Comparison of ENCODE assay signal across 21 mouse cellular contexts in the genomic region with DNA sequence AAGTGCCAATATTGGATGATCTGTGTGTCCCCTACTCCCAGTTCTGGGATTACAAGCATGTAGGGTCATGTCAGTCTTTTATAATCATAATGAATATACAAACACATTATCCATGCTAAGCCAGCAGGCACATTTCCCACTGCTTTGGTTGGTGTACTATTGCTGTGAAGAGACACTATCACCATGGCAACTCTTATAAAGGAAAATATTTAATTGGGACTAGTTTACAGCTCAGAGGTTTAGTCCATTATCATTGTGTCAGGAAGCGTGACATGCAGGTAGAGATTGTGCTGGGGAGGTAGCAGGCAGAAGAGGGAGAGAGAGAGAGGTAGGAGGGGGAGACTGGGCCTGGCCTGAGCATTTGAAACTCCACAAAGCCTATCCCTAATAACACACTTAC. TPM values are rescaled to one million over a fixed set of nuclear protein-coding genes. Genes with fewer than 3 reads are reported as not detected.
"Had no signal": no experiment of that assay in that cellular context is flagged by ENCODE, and none has a peak within 500 bp of the region (broad histone marks: within the 10 kb centered on the region; RNA-seq: fewer than 3 reads in every experiment).

No protein-coding gene starts in this region.

- H3K4me1 ChIP-seq: kidney, embryonic 15.5 days; limb, embryonic 12.5 days; liver, embryonic 13.5 days; lung, embryonic 15.5 days; megakaryocyte, embryonic 14.5 days; neural tube, embryonic 12.5 days had no signal

- H3K27me3 ChIP-seq: kidney, embryonic 15.5 days; limb, embryonic 12.5 days; liver, embryonic 13.5 days; lung, embryonic 15.5 days; megakaryocyte, embryonic 14.5 days; neural tube, embryonic 12.5 days had no signal

- H3K4me3 ChIP-seq: kidney, embryonic 15.5 days; left cerebral cortex, adult 2 months; limb, embryonic 12.5 days; liver, embryonic 13.5 days; lung, embryonic 15.5 days; megakaryocyte, embryonic 14.5 days; myocyte; neural tube, embryonic 12.5 days had no signal

- DNase-seq: kidney, postnatal 25 days; liver; liver, embryonic 13.5 days; liver, postnatal 0 days; lung, postnatal 14 days; retina, postnatal 1 day; right cerebral cortex, postnatal 4 days; spleen, adult 18-20 months; thymus, adult 18-20 months; thymus, postnatal 14 days had no signal

- H3K36me3 ChIP-seq: kidney, embryonic 15.5 days; limb, embryonic 12.5 days; liver, embryonic 13.5 days; lung, embryonic 15.5 days; neural tube, embryonic 12.5 days had no signal

- ATAC-seq: liver, postnatal 0 days had no signal

- H3K9me3 ChIP-seq: kidney, embryonic 15.5 days; limb, embryonic 12.5 days; liver, embryonic 13.5 days; lung, embryonic 15.5 days; megakaryocyte, embryonic 14.5 days had no signal

- H3K27ac ChIP-seq: kidney, embryonic 15.5 days; left cerebral cortex, adult 2 months; limb, embryonic 12.5 days; liver, embryonic 13.5 days; lung, embryonic 15.5 days; macrophage; neural tube, embryonic 12.5 days had no signal

- H3K4me2 ChIP-seq: kidney, embryonic 15.5 days; limb, embryonic 12.5 days; liver, embryonic 13.5 days; lung, embryonic 15.5 days; neural tube, embryonic 12.5 days had no signal

- H3K9ac ChIP-seq: kidney, embryonic 15.5 days; limb, embryonic 12.5 days; liver, embryonic 13.5 days; liver, postnatal 0 days; lung, embryonic 15.5 days; neural tube, embryonic 12.5 days had no signal

RNA-seq across cellular contexts. Expression of a gene that starts 17.2 kb away (rescaled TPM):
- total RNA-seq: layer of hippocampus, postnatal 25 days; left cerebral cortex, adult 2 months; left cerebral cortex, postnatal 25 days had no signal
- polyA plus RNA-seq: kidney, embryonic 15.5 days; limb, embryonic 12.5 days; liver, embryonic 13.5 days; liver, postnatal 0 days; lung, embryonic 15.5 days; macrophage; myocyte; neural tube, embryonic 12.5 days; stomach, embryonic 14.5 days had no signal

RNA-seq across cellular contexts. Expression of a gene that starts 29.5 kb away (rescaled TPM):
- total RNA-seq: layer of hippocampus, postnatal 25 days; left cerebral cortex, adult 2 months; left cerebral cortex, postnatal 25 days had no signal
- polyA plus RNA-seq: kidney, embryonic 15.5 days; limb, embryonic 12.5 days; liver, embryonic 13.5 days; liver, postnatal 0 days; lung, embryonic 15.5 days; macrophage; myocyte; neural tube, embryonic 12.5 days; stomach, embryonic 14.5 days had no signal

RNA-seq across cellular contexts. Expression of a gene that starts 39.7 kb away (rescaled TPM):
- total RNA-seq: layer of hippocampus, postnatal 25 days; left cerebral cortex, adult 2 months; left cerebral cortex, postnatal 25 days had no signal
- polyA plus RNA-seq: kidney, embryonic 15.5 days; limb, embryonic 12.5 days; liver, embryonic 13.5 days; liver, postnatal 0 days; lung, embryonic 15.5 days; macrophage; myocyte; neural tube, embryonic 12.5 days; stomach, embryonic 14.5 days had no signal

RNA-seq across cellular contexts. Expression of a gene that starts 46.7 kb away (rescaled TPM):
- total RNA-seq: layer of hippocampus, postnatal 25 days; left cerebral cortex, adult 2 months; left cerebral cortex, postnatal 25 days had no signal
- polyA plus RNA-seq: kidney, embryonic 15.5 days; limb, embryonic 12.5 days; liver, embryonic 13.5 days; liver, postnatal 0 days; lung, embryonic 15.5 days; macrophage; myocyte; neural tube, embryonic 12.5 days; stomach, embryonic 14.5 days had no signal

RNA-seq across cellular contexts. Expression of a gene that starts 53.3 kb away (rescaled TPM):
- total RNA-seq: layer of hippocampus, postnatal 25 days; left cerebral cortex, adult 2 months; left cerebral cortex, postnatal 25 days had no signal
- polyA plus RNA-seq: kidney, embryonic 15.5 days; limb, embryonic 12.5 days; liver, embryonic 13.5 days; liver, postnatal 0 days; lung, embryonic 15.5 days; macrophage; myocyte; neural tube, embryonic 12.5 days; stomach, embryonic 14.5 days had no signal
